Mouse (Mus musculus) urinary bladder, adult 2 months (tissue): Measurements from ENCODE around the gene Jak3. TPM values are rescaled to one million over a fixed set of nuclear protein-coding genes. Genes with fewer than 3 reads are reported as not detected.
"Not testable (repeated sequence)": the region's sequence is repeated elsewhere in the genome, so short reads cannot be mapped to it uniquely, and the experiment has no call there.

Experiments used
- DNase-seq: peaks from one replicate; pipeline ENCODE4 v3.0.0; 2022; ENCODE audit warnings: low spot score
- polyA plus RNA-seq: library from polyadenylated mRNA; depleted of rRNA; stranded (reverse); fragments of >200 nt; gene quantifications from 2 replicates; pipeline ENCODE4 v1.2.3, GENCODE M21; 2012; rRNA removed

Jak3 gene
- polyA plus RNA-seq, 1 experiment = 14.9 TPM

DNA sequence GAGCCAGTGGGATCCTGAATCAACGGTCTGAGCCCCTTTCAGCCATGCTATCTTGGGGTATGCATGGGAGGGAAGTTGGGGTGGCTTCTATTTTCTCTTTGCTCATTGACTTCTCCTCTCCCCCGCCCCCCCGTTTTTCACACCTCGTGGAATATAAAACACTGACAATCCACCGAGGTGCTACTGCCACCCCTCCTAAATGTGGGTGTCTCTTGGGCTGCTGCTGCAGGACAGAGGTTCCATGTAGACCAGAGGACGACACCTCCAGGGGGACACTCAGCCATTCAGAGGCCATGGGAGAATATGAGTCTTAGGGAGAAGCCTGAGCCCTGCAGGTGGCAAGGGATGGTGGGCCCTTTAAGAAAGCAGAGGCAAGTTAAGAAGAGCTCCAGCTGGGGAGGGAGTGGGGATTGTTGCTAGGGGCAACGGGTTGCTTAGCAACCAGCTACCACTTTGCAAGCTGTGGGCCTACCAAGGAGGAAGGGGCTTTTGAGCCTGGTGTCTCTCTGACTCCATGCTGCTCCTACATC lies 43.9 kb downstream of the Jak3 start:
- DNase-seq = no peak

DNA sequence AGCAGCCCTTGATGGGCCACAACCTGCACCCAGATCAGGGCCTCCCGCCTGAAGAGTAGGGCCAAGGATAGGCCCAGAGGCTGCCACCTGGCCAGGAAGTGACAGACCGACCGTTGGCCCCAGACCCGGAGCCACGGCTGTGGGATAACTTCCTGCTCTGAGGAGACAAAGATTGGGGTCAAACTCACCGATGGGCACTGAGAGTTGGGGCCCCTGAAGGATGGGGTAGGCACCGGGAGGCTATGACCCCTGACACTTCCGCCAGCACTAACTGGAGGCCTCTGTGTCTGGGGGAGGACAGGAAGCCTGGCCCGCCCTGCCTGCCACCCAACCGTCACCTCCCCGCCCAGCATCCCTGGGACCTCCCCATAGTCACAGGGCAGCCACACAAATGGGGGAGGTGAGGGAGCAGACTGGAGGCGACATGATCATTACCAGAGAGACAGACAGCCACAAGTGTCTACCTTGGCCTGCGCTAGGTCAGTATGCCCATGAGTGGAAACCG lies 47.0 kb downstream of the Jak3 start:
- DNase-seq = no peak

DNA sequence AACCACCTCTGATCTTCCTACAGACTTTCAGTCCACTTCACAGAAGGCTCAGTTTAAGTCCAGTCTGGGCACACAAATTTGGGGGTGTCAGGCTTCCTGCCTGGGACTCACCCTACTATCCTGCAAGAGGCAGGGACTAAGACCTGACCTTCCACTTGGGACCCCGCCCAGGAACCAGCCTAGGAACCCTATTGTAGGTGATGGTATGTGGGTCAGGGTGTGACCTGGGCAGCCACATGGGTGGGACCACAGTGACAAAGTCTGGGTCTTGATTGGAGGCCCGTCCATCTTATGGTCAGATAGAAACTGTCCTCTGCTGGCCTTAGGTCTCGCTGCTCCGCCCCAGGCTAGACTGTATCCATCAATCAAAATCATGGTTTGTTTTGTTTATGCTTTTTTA lies 48.3 kb downstream of the Jak3 start:
- no peak for DNase-seq

DNA sequence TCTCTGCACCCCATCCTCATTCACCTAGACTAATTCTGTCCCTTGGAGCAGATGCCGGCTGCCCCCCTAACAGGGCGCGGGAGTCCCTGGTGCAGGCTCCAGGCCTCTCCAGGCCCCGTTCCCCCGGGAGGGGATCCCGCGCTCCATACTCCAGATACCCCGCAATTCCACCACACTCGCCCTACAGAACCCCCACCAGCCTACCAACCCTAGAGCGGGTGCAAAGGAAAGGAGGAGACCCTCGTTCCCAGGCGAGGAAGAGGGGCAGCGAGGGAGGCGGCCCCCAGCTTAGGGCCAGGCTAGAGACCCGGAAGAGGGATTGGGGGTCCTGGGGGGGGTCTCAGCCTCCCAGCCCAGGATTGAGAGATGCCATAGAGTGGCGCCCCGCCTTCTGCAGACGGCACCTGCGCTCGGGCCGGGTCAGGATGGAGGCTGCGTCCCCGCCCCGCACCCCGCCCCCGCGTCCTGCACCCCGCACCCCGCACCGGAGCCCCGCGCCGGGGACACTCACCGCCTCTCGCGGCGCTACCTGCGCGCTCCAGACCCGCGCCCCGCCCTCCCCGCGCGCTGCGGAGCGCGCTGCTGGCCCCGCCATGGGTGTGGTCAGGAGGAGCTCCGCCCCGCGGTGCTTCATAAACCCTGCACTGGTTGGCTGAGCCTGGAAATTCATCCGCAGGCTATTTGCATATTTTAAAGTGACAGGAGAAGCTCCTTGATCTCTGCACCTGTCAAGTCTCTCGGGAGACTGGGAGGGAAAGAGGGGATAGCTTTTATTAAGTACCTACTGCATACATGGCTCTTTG lies 49.2 kb downstream of the Jak3 start, which contains the start of gene Fcho1:
Gene Fcho1, minus strand, starts transcription at position 595 of the 803 bp plus-strand sequence.
- no peak for DNase-seq

DNA sequence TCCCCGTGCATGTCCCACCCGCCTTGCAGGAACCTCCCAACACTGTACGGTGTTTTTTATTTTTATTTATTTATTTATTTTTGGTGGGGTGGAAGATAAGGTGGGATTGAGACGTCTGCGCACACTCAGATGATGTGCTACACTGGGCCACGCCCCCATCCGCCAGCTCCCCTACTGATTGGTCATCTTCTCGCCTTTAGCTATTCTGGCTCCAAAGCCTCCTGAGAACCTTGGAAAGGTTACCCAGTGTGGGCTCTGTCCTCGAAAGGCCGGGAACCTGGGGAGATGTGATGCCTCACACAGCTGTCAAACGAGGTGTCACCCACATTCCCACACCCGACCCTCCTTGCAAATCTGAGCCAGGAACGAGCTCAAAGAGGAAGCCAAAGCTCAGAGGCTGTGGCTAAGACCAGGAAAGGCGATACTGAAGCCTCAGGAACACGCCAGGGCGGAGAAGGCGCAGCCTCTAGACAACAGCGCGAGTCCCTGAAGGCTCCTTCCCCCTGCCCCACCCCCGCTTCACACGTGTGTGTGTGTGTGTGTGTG lies 52.2 kb downstream of the Jak3 start:
- DNase-seq = no peak

DNA sequence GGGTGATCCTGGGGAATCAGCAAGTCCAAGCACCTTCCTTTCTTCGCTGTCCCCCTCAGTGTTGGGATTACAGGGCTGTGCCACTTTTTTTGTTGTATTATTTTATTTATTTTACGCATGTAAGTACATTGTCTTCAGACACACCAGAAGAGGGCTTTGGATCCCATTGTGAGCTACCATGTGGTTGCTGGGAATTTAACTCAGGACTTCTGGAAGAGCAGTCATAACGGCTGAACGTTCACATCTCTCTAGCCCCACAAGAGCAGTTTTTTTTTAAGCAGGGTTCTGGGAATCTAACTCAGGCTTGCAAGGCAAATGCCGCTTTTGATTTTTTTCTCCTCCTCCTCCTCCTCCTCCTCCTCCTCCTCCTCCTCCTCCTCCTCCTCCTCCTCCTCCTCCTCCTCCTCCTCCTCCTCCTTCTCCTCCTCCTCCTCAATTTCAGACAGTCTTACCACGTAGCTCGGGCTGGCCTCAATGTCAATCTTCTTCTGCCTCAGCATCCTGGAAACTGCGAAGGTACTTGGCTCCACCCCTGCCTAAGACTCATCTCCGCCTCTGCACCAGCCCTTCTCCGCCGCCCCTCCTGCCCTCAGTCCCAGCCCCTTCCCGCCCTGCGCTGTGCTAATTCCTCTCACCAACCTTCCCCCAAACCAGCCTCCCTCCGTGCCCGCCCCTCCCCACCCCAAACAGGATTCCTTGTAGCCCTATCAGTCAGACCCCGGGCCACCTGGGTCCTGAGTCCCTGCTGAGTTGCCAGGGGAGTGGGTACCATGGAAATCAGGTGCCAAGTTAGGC lies 52.9 kb downstream of the Jak3 start:
- DNase-seq = no peak

DNA sequence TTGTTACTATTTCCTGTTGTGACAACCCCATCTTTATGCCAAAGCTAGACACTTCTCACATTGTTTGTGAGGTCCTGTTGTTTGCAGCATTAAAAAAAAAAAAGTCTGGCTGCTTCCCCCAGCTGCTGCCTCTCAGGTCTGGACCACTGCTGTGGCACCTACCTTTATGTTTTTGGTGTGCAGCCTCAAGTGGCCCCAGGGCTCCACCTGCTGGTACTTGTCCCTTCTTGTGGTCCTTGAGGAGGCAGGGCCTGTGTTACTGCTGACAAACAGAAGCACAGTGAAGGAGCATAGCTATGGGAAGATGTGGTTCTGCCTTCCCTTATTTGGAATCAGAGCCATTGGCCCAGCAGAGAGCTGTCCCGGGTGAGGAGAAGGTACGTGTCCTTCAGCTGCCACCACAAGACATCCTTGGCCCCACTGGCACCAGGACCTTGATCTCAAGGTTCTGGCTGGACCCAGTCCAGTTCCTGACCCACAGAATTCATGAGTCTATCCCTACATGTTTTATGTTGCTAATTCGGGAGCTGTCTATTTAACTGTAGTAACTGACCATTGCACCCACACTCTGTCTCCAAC lies 55.6 kb downstream of the Jak3 start:
- no peak for DNase-seq

DNA sequence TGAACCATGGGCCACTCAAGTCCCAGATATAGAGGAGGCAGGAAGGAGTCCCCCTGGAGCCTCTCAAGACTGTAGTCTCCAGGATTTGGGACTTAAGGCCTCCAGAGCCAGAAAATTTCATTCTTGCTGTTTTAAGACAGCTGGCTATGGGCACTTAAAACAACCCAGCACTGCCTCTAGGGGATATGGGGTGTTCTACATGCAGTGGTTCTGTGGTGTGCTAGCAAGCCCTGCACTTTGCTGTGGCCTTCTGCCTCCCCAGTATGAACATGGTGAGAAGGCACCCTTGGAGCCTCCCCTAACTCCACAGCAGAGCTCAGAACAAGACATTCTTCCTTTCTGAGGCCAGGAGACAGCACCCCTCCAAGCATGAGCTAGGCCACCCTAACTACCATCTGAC lies 62.2 kb downstream of the Jak3 start:
- not testable (repeated sequence) for DNase-seq

Other genes starting within 250 kb of the Jak3 start
- gene Abhd8, start 212.6 kb upstream of the Jak3 start, polyA plus RNA-seq = 43.8 and 49.5 TPM in 2 replicates
- 38.5 and 45.3 TPM in 2 replicates for gene Mrpl34, start 211.3 kb upstream of the Jak3 start, polyA plus RNA-seq
- gene Dda1, start 207.1 kb upstream of the Jak3 start, polyA plus RNA-seq = 56.7 and 67.3 TPM in 2 replicates
- 22.1 and 23.9 TPM in 2 replicates for gene Ano8, start 190.3 kb upstream of the Jak3 start, polyA plus RNA-seq
- gene Gtpbp3, start 188.2 kb upstream of the Jak3 start, polyA plus RNA-seq = 21.9 and 25.5 TPM in 2 replicates
- 59.3 and 67.0 TPM in 2 replicates for gene Plvap, start 164.5 kb upstream of the Jak3 start, polyA plus RNA-seq
- 0.12 TPM in 2 replicates for gene Ccdc194, start 150.6 kb upstream of the Jak3 start, polyA plus RNA-seq
- 110 and 117 TPM in 2 replicates for gene Bst2, start 138.8 kb upstream of the Jak3 start, polyA plus RNA-seq
- 96.1 and 115 TPM in 2 replicates for gene Mvb12a, start 133.4 kb upstream of the Jak3 start, polyA plus RNA-seq
- 2.3 and 3.0 TPM in 2 replicates for gene Tmem221, start 117.4 kb upstream of the Jak3 start, polyA plus RNA-seq
- 0.01 and 0.04 TPM in 2 replicates for gene Nxnl1, start 109.7 kb upstream of the Jak3 start, polyA plus RNA-seq
- 57.3 and 63.8 TPM in 2 replicates for gene Slc27a1, start 107.4 kb upstream of the Jak3 start, polyA plus RNA-seq
- 41.7 and 60.4 TPM in 2 replicates for gene Pgls, start 84.1 kb upstream of the Jak3 start, polyA plus RNA-seq
- 3.1 and 3.7 TPM in 2 replicates for gene Fam129c, start 78.6 kb upstream of the Jak3 start, polyA plus RNA-seq
- 124 and 144 TPM in 2 replicates for gene Colgalt1, start 65.3 kb upstream of the Jak3 start, polyA plus RNA-seq
- gene Unc13a, start 4.5 kb upstream of the Jak3 start, polyA plus RNA-seq = 0.44 and 0.47 TPM in 2 replicates
- 7.7 and 11.7 TPM in 2 replicates for gene Insl3, start 12.9 kb downstream of the Jak3 start, polyA plus RNA-seq
- gene B3gnt3, start 25.5 kb downstream of the Jak3 start, polyA plus RNA-seq = 4.8 and 7.4 TPM in 2 replicates
- 4.5 and 5.3 TPM in 2 replicates for gene Fcho1, start 49.4 kb downstream of the Jak3 start, polyA plus RNA-seq
- gene Zfp709, start 205.7 kb downstream of the Jak3 start, polyA plus RNA-seq = 2.0 and 2.7 TPM in 2 replicates
- gene Zfp882, start 232.3 kb downstream of the Jak3 start, polyA plus RNA-seq = 2.1 and 2.6 TPM in 2 replicates
- 17.0 and 20.5 TPM in 2 replicates for gene Zfp617, start 232.3 kb downstream of the Jak3 start, polyA plus RNA-seq